Mouse (Mus musculus): ENCODE data around the gene Cacng2. TPM values are rescaled to one million over a fixed set of nuclear protein-coding genes. Genes with fewer than 3 reads are reported as not detected.

Cacng2 gene
- 9.4 and 10.6 TPM in 2 replicates for polyA plus RNA-seq (2015; fragmentation: Nextera tagmentation; extraction: Ambion mirVana)

DNA sequence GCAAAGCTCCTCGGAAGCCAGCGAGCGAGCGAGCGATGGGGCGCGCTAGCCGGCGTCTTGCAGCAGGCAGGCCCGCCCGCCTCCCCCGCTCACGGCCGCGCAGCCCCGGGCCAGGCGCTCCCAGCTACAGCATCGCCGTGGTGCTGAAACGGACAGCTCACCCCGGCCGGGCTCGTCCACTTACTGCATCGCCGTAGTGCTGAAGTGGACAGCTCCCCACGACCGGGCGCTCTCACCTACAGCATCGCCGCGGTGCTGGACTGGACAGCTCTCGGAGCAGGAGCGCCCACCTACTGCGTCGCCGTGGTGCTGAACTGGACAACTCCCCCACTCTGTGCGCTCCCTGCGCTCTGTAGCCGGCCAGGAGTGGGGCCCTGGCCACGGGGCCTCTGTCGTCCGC lies at the start of gene Cacng2:
Gene Cacng2 (minus strand): TSS at position 325 of the 400 bp plus-strand sequence.
- Histone ChIP-seq H3K9me3 (no peaks in the 10 kb centered on the region), H3K4me1 (replicated peaks) (peaks cover 59% of the 10 kb centered on the region), H3K27me3 (peaks cover 12% of the 10 kb centered on the region), H3K27ac (replicated peaks) (peak within 1 kb of the TSS; percentile 86), H3K36me3 (no peaks in the 10 kb centered on the region), H3K9ac (peak within 1 kb of the TSS; percentile 80), H3K4me3 (peak within 1 kb of the TSS; percentile 66), H3K4me2 (peak within 1 kb of the TSS; percentile 67)
- under 1% methylated on average over 42 of the region's 42 CpGs for WGBS
- ATAC-seq (ENCODE audit: low read depth) = peak; percentile 88

DNA sequence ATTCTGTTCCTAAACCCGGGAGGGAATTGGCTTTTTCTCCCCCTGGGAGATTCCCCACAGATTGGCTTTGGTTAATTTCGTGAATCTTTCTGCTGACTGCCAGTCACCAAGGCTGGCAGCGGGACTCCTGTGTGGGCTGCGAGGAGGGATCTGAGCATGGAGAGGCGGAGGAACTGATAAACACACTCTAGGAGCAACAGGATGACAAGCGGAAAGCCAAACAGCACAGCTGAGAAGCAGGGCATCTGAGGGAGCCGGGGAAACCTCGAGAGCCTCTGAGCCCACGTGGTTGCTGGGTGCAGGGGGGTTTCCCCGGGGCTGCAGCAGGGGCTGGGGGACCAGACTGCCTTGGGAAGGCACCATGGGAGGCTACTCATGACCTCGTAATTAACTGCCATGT lies 49.7 kb upstream of the Cacng2 start:
- 86% methylated on average over 11 of the region's 11 CpGs for WGBS
- Histone ChIP-seq H3K36me3 (peaks cover 21% of the 10 kb centered on the region; the same call in 1 of the 2 replicates), H3K9ac (no peak overlapping the region)

GRCm38 (mm10) chr15:78165292-78165691 lies 45.5 kb upstream of the Cacng2 start:
- Histone ChIP-seq H3K4me2 (no peak overlapping the region), H3K4me1 (replicated peaks) (peaks cover 34% of the 10 kb centered on the region), H3K27ac (replicated peaks) (no peak overlapping the region), H3K9ac (no peak overlapping the region), H3K36me3 (peaks cover 36% of the 10 kb centered on the region), H3K4me3 (no peak overlapping the region), H3K9me3 (no peaks in the 10 kb centered on the region), H3K27me3 (no peaks in the 10 kb centered on the region)
- no peak for ATAC-seq (ENCODE audit: low read depth)
- 82% methylated on average over 4 of the region's 4 CpGs for WGBS

More for the DNA sequence above, 49.7 kb upstream of the Cacng2 start:
- Histone ChIP-seq H3K27me3 (no peaks in the 10 kb centered on the region), H3K9me3 (no peaks in the 10 kb centered on the region), H3K4me3 (no peak overlapping the region), H3K4me2 (no peak overlapping the region), H3K4me1 (replicated peaks) (peaks cover 24% of the 10 kb centered on the region), H3K27ac (replicated peaks) (no peak overlapping the region)
- ATAC-seq (ENCODE audit: low read depth) = no peak

DNA sequence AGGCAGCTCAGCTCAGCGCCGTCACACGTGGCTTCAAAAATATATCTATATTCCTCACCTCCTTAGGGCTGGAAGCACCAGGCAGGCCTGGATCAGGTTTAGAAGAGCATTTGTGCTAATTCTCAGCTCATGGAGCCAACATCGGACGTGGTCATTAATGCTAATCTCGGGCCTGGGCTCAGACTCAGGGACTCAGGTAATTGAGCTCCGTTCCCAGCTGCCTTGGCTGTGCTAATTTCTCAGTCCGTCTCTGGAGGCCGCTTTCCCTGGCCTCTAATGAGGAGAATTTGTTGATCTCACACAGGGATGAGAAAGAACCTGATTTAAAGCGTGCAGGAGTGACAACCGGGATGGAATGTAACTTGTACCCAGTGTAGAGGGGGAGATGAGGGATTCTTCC lies 44.6 kb upstream of the Cacng2 start:
- Histone ChIP-seq H3K9me3 (no peaks in the 10 kb centered on the region), H3K4me2 (no peak overlapping the region), H3K4me1 (replicated peaks) (peaks cover 34% of the 10 kb centered on the region), H3K36me3 (peaks cover 36% of the 10 kb centered on the region), H3K27me3 (no peaks in the 10 kb centered on the region), H3K4me3 (no peak overlapping the region), H3K27ac (replicated peaks) (peak overlapping the region; percentile 46; the same call in 1 of the 2 replicates), H3K9ac (no peak overlapping the region)
- 60% methylated on average over 11 of the region's 11 CpGs for WGBS
- no peak for ATAC-seq (ENCODE audit: low read depth)

GRCm38 (mm10) chr15:78161946-78162345 lies 42.1 kb upstream of the Cacng2 start:
- peaks cover 35% of the 10 kb centered on the region for H3K36me3 ChIP-seq
- H3K9ac ChIP-seq = no peak overlapping the region
- H3K27me3 ChIP-seq = no peaks in the 10 kb centered on the region
- no peak overlapping the region for H3K4me2 ChIP-seq
- ATAC-seq (ENCODE audit: low read depth) = no peak
- no peaks in the 10 kb centered on the region for H3K9me3 ChIP-seq
- 67% methylated on average over 9 of the region's 9 CpGs for WGBS
- H3K27ac ChIP-seq (replicated peaks) = no peak overlapping the region
- H3K4me1 ChIP-seq (replicated peaks) = peaks cover 34% of the 10 kb centered on the region
- H3K4me3 ChIP-seq = no peak overlapping the region

GRCm38 (mm10) chr15:78158335-78158734 lies 38.5 kb upstream of the Cacng2 start:
- no peak overlapping the region for H3K27ac ChIP-seq (replicated peaks)
- H3K4me1 ChIP-seq (replicated peaks) = peaks cover 28% of the 10 kb centered on the region
- H3K4me3 ChIP-seq = no peak overlapping the region
- no peak for ATAC-seq (ENCODE audit: low read depth)
- no peak overlapping the region for H3K9ac ChIP-seq
- WGBS = 84% methylated on average over 5 of the region's 5 CpGs
- H3K27me3 ChIP-seq = no peaks in the 10 kb centered on the region
- no peak overlapping the region for H3K4me2 ChIP-seq
- no peaks in the 10 kb centered on the region for H3K9me3 ChIP-seq
- peaks cover 9% of the 10 kb centered on the region; the same call in 1 of the 2 replicates for H3K36me3 ChIP-seq

- Histone ChIP-seq H3K4me1 (replicated peaks) (peaks cover 30% of the 10 kb centered on the region), H3K9ac (no peak overlapping the region), H3K9me3 (no peaks in the 10 kb centered on the region), H3K4me2 (no peak overlapping the region), H3K4me3 (no peak overlapping the region), H3K36me3 (0 out of 2 replicates have a peak, but pooled peaks cover 5% of the 10 kb centered on the region), H3K27me3 (no peaks in the 10 kb centered on the region), H3K27ac (replicated peaks) (no peak overlapping the region)
- no peak for ATAC-seq (ENCODE audit: low read depth)
- 82% methylated on average over 4 of the region's 4 CpGs for WGBS
Observed at GRCm38 (mm10) chr15:78157824-78158223, 38.0 kb upstream of the Cacng2 start.

DNA sequence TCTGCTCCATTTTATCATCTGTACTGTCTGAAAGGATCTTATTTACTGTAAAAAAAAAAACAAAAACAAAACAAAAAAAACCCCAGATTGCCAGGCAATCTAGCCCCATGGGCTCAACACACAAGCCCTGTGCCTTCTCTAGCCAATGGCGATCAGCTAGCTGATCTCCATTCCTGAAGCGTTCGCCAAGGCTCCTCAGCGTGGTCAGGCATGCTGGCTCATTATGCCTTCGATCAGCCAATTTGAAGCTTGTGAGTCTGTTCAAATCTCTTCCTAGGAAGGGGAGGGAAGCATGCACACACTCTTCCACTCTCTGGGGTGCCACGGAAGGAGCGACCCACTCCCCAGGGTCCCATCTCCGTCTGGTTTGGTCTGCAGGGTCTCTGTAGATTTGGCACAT lies 37.5 kb upstream of the Cacng2 start:
- WGBS = 76% methylated on average over 8 of the region's 8 CpGs
- H3K27me3 ChIP-seq = no peaks in the 10 kb centered on the region
- ATAC-seq (ENCODE audit: low read depth) = no peak
- H3K9me3 ChIP-seq = no peaks in the 10 kb centered on the region
- no peak overlapping the region for H3K27ac ChIP-seq (replicated peaks)
- H3K4me3 ChIP-seq = no peak overlapping the region
- 0 out of 2 replicates have a peak, but pooled peaks cover 5% of the 10 kb centered on the region for H3K36me3 ChIP-seq
- H3K4me2 ChIP-seq = no peak overlapping the region
- peaks cover 27% of the 10 kb centered on the region for H3K4me1 ChIP-seq (replicated peaks)
- no peak overlapping the region for H3K9ac ChIP-seq

- WGBS = 89% methylated on average over 6 of the region's 6 CpGs
- Histone ChIP-seq H3K9me3 (no peaks in the 10 kb centered on the region), H3K4me1 (replicated peaks) (peaks cover 13% of the 10 kb centered on the region; the same call in 1 of the 2 replicates), H3K27ac (replicated peaks) (no peak overlapping the region), H3K9ac (no peak overlapping the region), H3K4me3 (no peak overlapping the region), H3K27me3 (no peaks in the 10 kb centered on the region), H3K4me2 (no peak overlapping the region), H3K36me3 (0 out of 2 replicates have a peak, but pooled peaks cover 5% of the 10 kb centered on the region)
- no peak for ATAC-seq (ENCODE audit: low read depth)
Observed at GRCm38 (mm10) chr15:78155421-78155820, 35.6 kb upstream of the Cacng2 start.

- ATAC-seq (ENCODE audit: low read depth) = 0 out of 2 replicates have a peak, but pooled peaks have one; percentile 22
- H3K9me3 ChIP-seq = no peaks in the 10 kb centered on the region
- no peak overlapping the region for H3K4me2 ChIP-seq
- peaks cover 5% of the 10 kb centered on the region; the same call in 1 of the 2 replicates for H3K27me3 ChIP-seq
- WGBS = 35% methylated on average over 11 of the region's 11 CpGs
- no peak overlapping the region for H3K4me3 ChIP-seq
- no peaks in the 10 kb centered on the region for H3K36me3 ChIP-seq
- 0 out of 2 replicates have a peak overlapping the region, but pooled peaks have one; percentile 9 for H3K9ac ChIP-seq
- H3K4me1 ChIP-seq (replicated peaks) = peaks cover 13% of the 10 kb centered on the region; the same call in 1 of the 2 replicates
- no peak overlapping the region for H3K27ac ChIP-seq (replicated peaks)
Observed at GRCm38 (mm10) chr15:78153045-78153775, 33.4 kb upstream of the Cacng2 start.

DNA sequence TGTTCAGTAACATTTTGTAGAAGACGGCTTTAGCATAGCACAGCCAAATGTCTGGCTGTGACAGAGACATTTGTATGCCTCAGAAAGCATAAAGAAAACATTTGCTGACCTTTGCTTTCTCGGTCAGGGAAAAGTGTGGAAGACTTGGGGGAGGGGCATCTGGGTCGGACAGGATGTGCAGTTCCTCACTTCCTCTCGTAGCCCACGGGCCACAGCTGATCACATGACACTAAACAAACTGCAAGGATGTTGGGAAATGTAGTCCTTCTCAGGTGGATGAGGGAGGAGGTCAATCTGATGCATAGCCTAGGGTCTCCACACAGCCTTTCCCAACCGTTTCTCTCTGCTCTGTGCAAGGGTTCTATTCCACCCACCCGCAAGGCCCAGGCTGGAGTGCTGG lies 28.7 kb upstream of the Cacng2 start:
- WGBS = 69% methylated on average over 7 of the region's 7 CpGs
- Histone ChIP-seq H3K27me3 (peaks cover 5% of the 10 kb centered on the region; the same call in 1 of the 2 replicates), H3K36me3 (no peaks in the 10 kb centered on the region), H3K4me1 (replicated peaks) (peaks cover 16% of the 10 kb centered on the region; the same call in 1 of the 2 replicates), H3K9ac (no peak overlapping the region), H3K27ac (replicated peaks) (no peak overlapping the region), H3K4me2 (no peak overlapping the region), H3K9me3 (no peaks in the 10 kb centered on the region), H3K4me3 (no peak overlapping the region)
- ATAC-seq (ENCODE audit: low read depth) = no peak

DNA sequence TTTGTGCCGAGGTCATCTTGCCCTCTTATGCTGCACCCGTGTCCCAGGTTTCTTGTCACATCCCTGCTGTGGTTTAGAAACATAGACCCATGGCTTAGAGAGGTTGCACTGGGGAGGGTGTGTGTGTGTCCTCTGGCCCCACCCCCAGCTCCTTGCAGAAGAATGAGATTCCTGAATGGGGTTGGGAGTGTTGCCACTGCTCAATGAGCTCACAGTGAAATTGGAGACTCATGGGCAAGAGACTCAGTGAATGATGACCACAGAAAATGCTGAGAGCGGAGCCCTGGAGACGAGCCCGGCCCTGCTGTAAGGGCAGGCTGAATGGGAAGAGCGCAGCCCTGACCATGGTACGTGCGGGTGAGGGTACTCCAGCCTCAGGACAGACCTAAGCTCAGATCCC lies 20.4 kb upstream of the Cacng2 start:
- H3K36me3 ChIP-seq = no peaks in the 10 kb centered on the region
- no peak for ATAC-seq (ENCODE audit: low read depth)
- no peaks in the 10 kb centered on the region for H3K4me1 ChIP-seq (replicated peaks)
- WGBS = 34% methylated on average over 8 of the region's 8 CpGs
- no peak overlapping the region for H3K27ac ChIP-seq (replicated peaks)
- H3K9ac ChIP-seq = no peak overlapping the region
- H3K27me3 ChIP-seq = 0 out of 2 replicates have a peak, but pooled peaks cover 2% of the 10 kb centered on the region
- no peaks in the 10 kb centered on the region for H3K9me3 ChIP-seq
- H3K4me2 ChIP-seq = no peak overlapping the region
- no peak overlapping the region for H3K4me3 ChIP-seq

Data from neural tube, embryonic 13.5 days (tissue).